Mouse (Mus musculus): ENCODE measurements around the gene Pnmal2. TPM values are rescaled to one million over a fixed set of nuclear protein-coding genes. Genes with fewer than 3 reads are reported as not detected.

Gene Pnmal2
- polyA plus RNA-seq, 2 experiments, result 13.9 to 18.8 TPM

DNA sequence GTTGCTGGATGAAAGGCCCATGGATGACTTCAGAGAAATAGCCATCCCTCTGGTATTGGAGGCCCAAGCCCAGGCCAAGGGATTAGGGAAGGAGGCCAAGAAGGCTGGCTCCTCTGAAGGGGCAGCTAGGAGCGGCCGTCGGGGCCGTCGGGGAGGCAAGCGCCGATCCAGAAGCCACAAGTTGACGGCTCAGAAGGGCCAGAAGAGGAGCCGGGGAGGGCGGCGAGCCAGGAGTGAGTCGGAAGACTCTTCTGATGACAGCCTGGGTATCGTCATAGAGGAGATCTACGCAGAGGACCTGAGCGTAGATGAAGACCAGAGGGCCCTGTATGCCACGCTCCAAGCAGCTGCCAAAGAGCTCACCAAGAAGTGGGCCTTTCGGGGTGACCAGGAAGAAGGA lies 937 bp downstream of the Pnmal2 start:
- Histone ChIP-seq H3K9ac (ENCODE audit: low read depth, low read length, severe bottlenecking) (peak overlapping the region; percentile 67), H3K4me1 (ENCODE audit: control insufficient read depth, insufficient read depth, low read length) (peaks cover 47% of the 10 kb centered on the region), H3K4me2 (replicated peaks; ENCODE audit: low read depth, low read length, severe bottlenecking) (peak overlapping the region; percentile 79), H3K36me3 (ENCODE audit: control insufficient read depth, insufficient read depth, low read length) (no peaks in the 10 kb centered on the region), H3K9me3 (ENCODE audit: control insufficient read depth, low read length) (no peaks in the 10 kb centered on the region), H3K27me3 (ENCODE audit: control insufficient read depth, insufficient read depth, low read length) (peaks cover 34% of the 10 kb centered on the region), H3K4me3 (replicated peaks; ENCODE audit: low read length) (peak overlapping the region; percentile 55), H3K27ac (replicated peaks; ENCODE audit: low read depth, low read length) (no peak overlapping the region)
- no peak for DNase-seq (ENCODE audit: low spot score)
- 15% methylated on average over 17 of the region's 17 CpGs for WGBS
- ATAC-seq (ENCODE audit: low FRiP score, low read depth), result no peak
- TF ChIP-seq POLR2A (IDR thresholded peaks at IDR 0.05; ENCODE audit: borderline replicate concordance, extremely low read depth, insufficient read depth, insufficient read length), result no peak

DNA sequence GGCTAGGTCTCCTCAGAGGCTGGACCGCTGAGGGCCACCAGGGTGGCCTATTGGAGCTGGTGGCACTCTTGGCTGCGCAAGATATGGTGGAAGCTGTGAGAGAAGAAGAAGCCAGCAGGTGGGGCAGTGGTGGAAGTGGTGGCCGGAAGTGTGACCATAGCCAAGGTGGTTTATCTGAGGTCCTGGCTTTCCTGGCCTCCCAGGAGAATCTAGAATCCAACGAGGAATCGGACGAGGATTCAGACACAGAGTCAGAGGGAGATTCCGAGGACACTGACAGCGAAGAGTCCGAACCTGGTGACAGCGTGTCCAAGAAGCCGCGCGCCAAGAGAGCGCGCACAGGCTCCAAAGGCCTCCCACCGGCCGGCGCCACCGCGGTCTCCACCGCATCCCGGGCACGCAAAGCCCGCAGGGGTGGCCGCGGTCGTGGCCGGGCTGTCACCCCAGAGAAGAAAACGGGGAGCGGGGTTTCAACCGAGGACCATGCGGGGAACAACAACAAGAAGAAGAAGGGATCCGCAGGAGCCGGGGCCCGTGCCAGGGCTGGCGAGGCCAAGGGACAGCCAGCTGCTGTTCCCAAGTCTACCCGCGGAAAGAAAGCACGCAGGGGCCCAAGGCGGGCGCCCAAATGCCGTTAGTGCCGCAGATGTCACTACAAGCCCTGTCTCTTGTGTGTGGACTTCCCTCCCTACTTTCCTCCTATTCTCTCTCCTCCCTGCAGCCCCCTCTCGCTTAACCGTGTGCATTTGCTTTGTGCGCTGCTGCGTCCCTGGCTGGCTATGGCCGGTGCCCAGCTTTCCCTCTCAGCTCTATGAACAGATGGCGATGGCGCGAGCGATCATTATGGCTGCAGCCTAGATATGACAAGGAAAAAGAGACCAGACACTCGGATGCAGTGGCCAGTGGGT lies 2.2 kb downstream of the Pnmal2 start:
- TF ChIP-seq POLR2A (IDR thresholded peaks at IDR 0.05; ENCODE audit: borderline replicate concordance, extremely low read depth, insufficient read depth, insufficient read length), result no peak
- no peak for ATAC-seq (ENCODE audit: low FRiP score, low read depth)
- peak overlapping the region; percentile 55 for H3K4me3 ChIP-seq (replicated peaks; ENCODE audit: low read length)
- H3K4me1 ChIP-seq (ENCODE audit: control insufficient read depth, insufficient read depth, low read length), result peaks cover 42% of the 10 kb centered on the region
- peak overlapping the region; percentile 49 for H3K9ac ChIP-seq (ENCODE audit: low read depth, low read length, severe bottlenecking)
- H3K36me3 ChIP-seq (ENCODE audit: control insufficient read depth, insufficient read depth, low read length), result no peaks in the 10 kb centered on the region
- H3K9me3 ChIP-seq (ENCODE audit: control insufficient read depth, low read length), result no peaks in the 10 kb centered on the region
- WGBS, result 6% methylated on average over 39 of the region's 53 CpGs
- no peak for DNase-seq (ENCODE audit: low spot score)
- peak overlapping the region; percentile 79 for H3K4me2 ChIP-seq (replicated peaks; ENCODE audit: low read depth, low read length, severe bottlenecking)
- peaks cover 34% of the 10 kb centered on the region for H3K27me3 ChIP-seq (ENCODE audit: control insufficient read depth, insufficient read depth, low read length)
- peak overlapping the region; percentile 33; the same call in 1 of the 2 replicates for H3K27ac ChIP-seq (replicated peaks; ENCODE audit: low read depth, low read length)

DNA sequence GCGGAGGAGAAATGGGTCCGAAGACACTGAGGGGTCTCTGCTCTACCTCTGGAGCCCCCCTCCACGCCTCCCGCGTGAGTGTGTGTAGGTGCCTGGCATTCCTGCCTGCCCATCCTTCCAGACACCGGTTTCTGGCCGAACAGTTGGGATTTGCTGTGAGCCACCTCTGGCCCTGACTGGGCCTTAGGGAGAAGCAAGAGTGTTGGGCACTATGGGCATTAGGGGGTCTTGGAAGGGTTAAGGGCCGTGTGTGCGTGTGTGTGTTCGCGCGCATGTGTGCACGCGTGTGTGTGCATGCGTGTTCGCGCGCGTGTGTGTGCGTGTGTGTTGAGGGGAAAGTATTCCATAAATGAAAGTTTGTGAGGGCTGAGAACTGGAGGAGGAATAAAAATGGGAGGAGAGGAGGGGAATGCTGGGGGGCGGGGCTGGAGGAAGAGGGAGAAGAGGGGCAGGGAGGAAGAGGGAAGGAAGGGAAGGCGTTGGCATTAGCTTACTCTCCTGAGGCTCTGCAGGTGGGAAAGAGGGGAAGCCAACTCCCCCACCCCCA lies 2.9 kb downstream of the Pnmal2 start:
- DNase-seq (ENCODE audit: low spot score) (peak; percentile 44), ATAC-seq (ENCODE audit: low FRiP score, low read depth) (no peak)
- peak overlapping the region; percentile 49 for H3K9ac ChIP-seq (ENCODE audit: low read depth, low read length, severe bottlenecking)

DNA sequence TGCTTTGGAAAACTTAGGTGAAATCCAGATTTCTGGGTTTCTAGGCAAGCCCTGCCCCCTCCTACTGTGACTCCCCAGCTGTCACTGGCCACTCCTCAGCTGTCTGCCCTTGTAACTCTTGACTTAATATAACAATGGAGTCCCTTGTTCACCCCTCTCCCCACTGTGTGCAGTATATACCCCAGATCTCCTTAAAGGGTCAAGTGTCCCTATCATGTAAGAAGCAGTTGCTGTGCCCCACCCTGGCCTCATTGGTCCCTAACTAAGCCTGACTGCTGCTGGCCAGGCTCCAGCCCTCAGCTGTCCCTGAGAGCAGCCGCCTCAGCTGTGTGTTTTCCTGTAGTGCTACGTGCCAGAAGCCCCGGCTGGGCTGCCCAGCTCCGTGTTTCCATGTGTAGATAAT lies 3.5 kb downstream of the Pnmal2 start:
- Histone ChIP-seq H3K27ac (replicated peaks; ENCODE audit: low read depth, low read length) (no peak overlapping the region; the same call in 1 of the 2 replicates), H3K4me2 (replicated peaks; ENCODE audit: low read depth, low read length, severe bottlenecking) (peak overlapping the region; percentile 79), H3K4me1 (ENCODE audit: control insufficient read depth, insufficient read depth, low read length) (peaks cover 42% of the 10 kb centered on the region), H3K36me3 (ENCODE audit: control insufficient read depth, insufficient read depth, low read length) (no peaks in the 10 kb centered on the region), H3K9me3 (ENCODE audit: control insufficient read depth, low read length) (no peaks in the 10 kb centered on the region), H3K4me3 (replicated peaks; ENCODE audit: low read length) (peak overlapping the region; percentile 55; the same call in 1 of the 2 replicates), H3K9ac (ENCODE audit: low read depth, low read length, severe bottlenecking) (no peak overlapping the region), H3K27me3 (ENCODE audit: control insufficient read depth, insufficient read depth, low read length) (peaks cover 34% of the 10 kb centered on the region)
- DNase-seq (ENCODE audit: low spot score) (peak; percentile 79), ATAC-seq (ENCODE audit: low FRiP score, low read depth) (peak; percentile 69)
- 15% methylated on average over 4 of the region's 4 CpGs for WGBS
- TF ChIP-seq POLR2A (IDR thresholded peaks at IDR 0.05; ENCODE audit: borderline replicate concordance, extremely low read depth, insufficient read depth, insufficient read length), result no peak

More for the DNA sequence above, 2.9 kb downstream of the Pnmal2 start:
- Histone ChIP-seq H3K4me2 (replicated peaks; ENCODE audit: low read depth, low read length, severe bottlenecking) (peak overlapping the region; percentile 79), H3K9me3 (ENCODE audit: control insufficient read depth, low read length) (no peaks in the 10 kb centered on the region), H3K27me3 (ENCODE audit: control insufficient read depth, insufficient read depth, low read length) (peaks cover 34% of the 10 kb centered on the region), H3K4me3 (replicated peaks; ENCODE audit: low read length) (peak overlapping the region; percentile 55), H3K27ac (replicated peaks; ENCODE audit: low read depth, low read length) (peak overlapping the region; percentile 33; the same call in 1 of the 2 replicates), H3K36me3 (ENCODE audit: control insufficient read depth, insufficient read depth, low read length) (no peaks in the 10 kb centered on the region), H3K4me1 (ENCODE audit: control insufficient read depth, insufficient read depth, low read length) (peaks cover 42% of the 10 kb centered on the region)
- WGBS, result 14% methylated on average over 21 of the region's 22 CpGs
- TF ChIP-seq POLR2A (IDR thresholded peaks at IDR 0.05; ENCODE audit: borderline replicate concordance, extremely low read depth, insufficient read depth, insufficient read length), result no peak

DNA sequence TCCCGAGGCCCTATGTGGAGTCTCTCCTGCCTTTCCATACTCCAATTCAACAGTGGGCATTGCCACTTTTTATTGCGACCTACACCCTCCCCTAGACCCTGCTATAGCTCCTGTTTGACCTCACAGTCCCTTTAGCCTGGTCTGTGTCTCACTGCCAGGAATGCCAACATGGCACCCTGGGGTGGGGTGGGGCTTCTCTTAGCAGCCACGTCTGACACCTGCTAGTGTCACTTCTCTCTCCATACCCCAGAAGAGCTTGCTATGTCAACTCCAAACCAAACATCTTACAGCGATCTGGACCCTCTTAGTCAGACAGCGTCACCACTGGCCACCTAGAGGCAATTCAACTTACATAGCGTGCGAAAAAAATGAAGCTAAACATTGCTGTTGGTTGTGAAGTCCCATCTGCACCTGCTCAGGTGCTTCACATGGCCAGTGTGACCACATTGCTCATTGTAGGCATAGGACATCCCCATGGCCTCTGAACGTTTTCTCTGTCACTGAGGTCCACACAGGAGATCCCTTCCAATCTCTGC lies 4.5 kb downstream of the Pnmal2 start:
- DNase-seq (ENCODE audit: low spot score) (no peak), ATAC-seq (ENCODE audit: low FRiP score, low read depth) (no peak)
- peaks cover 41% of the 10 kb centered on the region for H3K4me1 ChIP-seq (ENCODE audit: control insufficient read depth, insufficient read depth, low read length)
- H3K4me2 ChIP-seq (replicated peaks; ENCODE audit: low read depth, low read length, severe bottlenecking), result no peak overlapping the region; the same call in 1 of the 2 replicates
- no peaks in the 10 kb centered on the region for H3K9me3 ChIP-seq (ENCODE audit: control insufficient read depth, low read length)
- H3K27ac ChIP-seq (replicated peaks; ENCODE audit: low read depth, low read length), result no peak overlapping the region
- no peak overlapping the region for H3K4me3 ChIP-seq (replicated peaks; ENCODE audit: low read length)
- 59% methylated on average over 8 of the region's 8 CpGs for WGBS
- H3K36me3 ChIP-seq (ENCODE audit: control insufficient read depth, insufficient read depth, low read length), result no peaks in the 10 kb centered on the region
- no peak for TF ChIP-seq POLR2A (IDR thresholded peaks at IDR 0.05; ENCODE audit: borderline replicate concordance, extremely low read depth, insufficient read depth, insufficient read length)
- peaks cover 34% of the 10 kb centered on the region for H3K27me3 ChIP-seq (ENCODE audit: control insufficient read depth, insufficient read depth, low read length)
- H3K9ac ChIP-seq (ENCODE audit: low read depth, low read length, severe bottlenecking), result no peak overlapping the region

Measured in limb, embryonic 14.5 days (tissue).